Mouse (Mus musculus) thymus, postnatal 0 days (tissue): ENCODE data around the gene Tomm40. TPM values are rescaled to one million over a fixed set of nuclear protein-coding genes. Genes with fewer than 3 reads are reported as not detected.

Experiments used
- DNase-seq: peaks from one replicate; pipeline ENCODE4 v3.0.0-alpha.2; 2015; ENCODE audit warnings: low spot score
- polyA plus RNA-seq: library from polyadenylated mRNA; unstranded; fragments of >200 nt; fragmentation: Nextera tagmentation; extraction: Ambion mirVana; gene quantifications from 2 replicates; pipeline ENCODE4 v1.2.1, GENCODE M21; 2015

The Tomm40 gene
- polyA plus RNA-seq, 1 experiment from 2014 or later: 140 TPM

DNA sequence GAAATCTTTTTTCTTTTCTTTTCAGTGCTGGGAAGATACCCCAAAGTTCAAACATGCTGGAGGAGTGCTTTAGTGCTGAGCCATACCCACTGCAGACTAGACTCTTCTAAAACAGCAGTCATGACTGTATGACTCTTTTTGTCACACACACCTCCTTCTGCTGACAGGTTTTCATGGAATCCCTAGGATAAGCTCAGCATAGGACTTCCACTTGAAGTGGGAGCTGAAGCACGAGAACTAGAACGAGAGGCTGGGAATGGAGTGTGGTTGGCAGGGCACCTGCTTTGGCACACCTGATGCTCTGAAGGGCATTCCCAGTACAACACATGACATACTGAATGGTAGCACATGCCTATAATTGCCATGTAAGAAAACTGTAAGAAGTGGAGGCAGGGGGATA is 62.6 kb downstream of the Tomm40 start:
- DNase-seq: no peak

Other genes starting within 250 kb of the Tomm40 start
- gene Bloc1s3, start 207.1 kb downstream of the Tomm40 start, polyA plus RNA-seq: 2.7 and 4.0 TPM in 2 replicates
- 86.5 and 92.5 TPM in 2 replicates for gene Trappc6a, start 207.0 kb downstream of the Tomm40 start, polyA plus RNA-seq
- 0.24 and 0.42 TPM in 2 replicates for gene Nkpd1, start 197.6 kb downstream of the Tomm40 start, polyA plus RNA-seq
- gene Ppp1r37, start 152.4 kb downstream of the Tomm40 start, polyA plus RNA-seq: 11.7 and 15.6 TPM in 2 replicates
- gene Zfp296, start 138.2 kb downstream of the Tomm40 start, polyA plus RNA-seq: 1.5 and 2.0 TPM in 2 replicates
- 133 and 134 TPM in 2 replicates for gene Gemin7, start 137.8 kb downstream of the Tomm40 start, polyA plus RNA-seq
- 35.2 and 41.3 TPM in 2 replicates for gene Clasrp, start 111.0 kb downstream of the Tomm40 start, polyA plus RNA-seq
- 37.2 and 38.0 TPM in 2 replicates for gene Relb, start 86.0 kb downstream of the Tomm40 start, polyA plus RNA-seq
- gene Clptm1, start 50.4 kb downstream of the Tomm40 start, polyA plus RNA-seq: 57.5 and 66.6 TPM in 2 replicates
- 3.4 and 3.8 TPM in 2 replicates for gene Apoc2, start 37.5 kb downstream of the Tomm40 start, polyA plus RNA-seq
- 0.59 TPM in 1 of 2 replicates, not detected in the other for gene Gm44805, start 34.0 kb downstream of the Tomm40 start, polyA plus RNA-seq
- gene Apoc4, start 34.0 kb downstream of the Tomm40 start, polyA plus RNA-seq: 0.29 and 0.75 TPM in 2 replicates
- 21.1 and 21.3 TPM in 2 replicates for gene Apoc1, start 22.8 kb downstream of the Tomm40 start, polyA plus RNA-seq
- 624 and 627 TPM in 2 replicates for gene Apoe, start 16.2 kb downstream of the Tomm40 start, polyA plus RNA-seq
- 7.0 and 7.1 TPM in 2 replicates for gene Nectin2, start 35.0 kb upstream of the Tomm40 start, polyA plus RNA-seq
- gene Bcam, start 55.6 kb upstream of the Tomm40 start, polyA plus RNA-seq: 29.7 and 30.9 TPM in 2 replicates
- 2.6 and 4.2 TPM in 2 replicates for gene Cblc, start 81.4 kb upstream of the Tomm40 start, polyA plus RNA-seq
- 9.5 and 13.1 TPM in 2 replicates for gene Bcl3, start 107.3 kb upstream of the Tomm40 start, polyA plus RNA-seq
- not detected in 2 replicates for gene Gm19345, start 136.6 kb upstream of the Tomm40 start, polyA plus RNA-seq
- 0.46 and 0.59 TPM in 2 replicates for gene Ceacam16, start 145.9 kb upstream of the Tomm40 start, polyA plus RNA-seq
- 0.10 and 0.14 TPM in 2 replicates for gene Ceacam19, start 172.5 kb upstream of the Tomm40 start, polyA plus RNA-seq
- 33.7 and 52.4 TPM in 2 replicates for gene Pvr, start 205.7 kb upstream of the Tomm40 start, polyA plus RNA-seq
- 14.8 and 15.5 TPM in 2 replicates for gene Igsf23, start 235.3 kb upstream of the Tomm40 start, polyA plus RNA-seq
- gene Ceacam20, start 250.0 kb upstream of the Tomm40 start, polyA plus RNA-seq: 0.06 TPM in 1 of 2 replicates, not detected in the other